Mouse (Mus musculus): Measurements from ENCODE around the gene Tead2. TPM values are rescaled to one million over a fixed set of nuclear protein-coding genes. Genes with fewer than 3 reads are reported as not detected.

Gene Tead2
- polyA plus RNA-seq, 1 experiment = 12.1 TPM

- DNase-seq (ENCODE audit: low read depth in 1 of 2, low spot score in 2 of 2) = no peak
Observed at GRCm38 (mm10) chr7:45262266-45262665, 46.7 kb downstream of the Tead2 start.

GRCm38 (mm10) chr7:45263006-45263607 lies 47.6 kb downstream of the Tead2 start:
- WGBS = 84% methylated on average over 7 of the region's 7 CpGs
- H3K4me1 ChIP-seq (ENCODE audit: control insufficient read depth, insufficient read depth, insufficient read length) = no peaks in the 10 kb centered on the region
- no peak for DNase-seq (ENCODE audit: low read depth in 1 of 2, low spot score in 2 of 2)
- no peaks in the 10 kb centered on the region for H3K36me3 ChIP-seq (ENCODE audit: control insufficient read depth, insufficient read depth, low read length)
- H3K27ac ChIP-seq (ENCODE audit: insufficient read depth, low read length) = no peak overlapping the region
- H3K4me3 ChIP-seq (ENCODE audit: extremely low read depth, insufficient read depth, insufficient read length) = no peak overlapping the region
- TF ChIP-seq CTCF (IDR thresholded peaks at IDR 0.05; ENCODE audit: extremely low read depth, insufficient read depth, insufficient read length, insufficient replicate concordance) (no peak), POLR2A (IDR thresholded peaks at IDR 0.05; ENCODE audit: low read depth, low read length) (no peak)
- H3K27me3 ChIP-seq (ENCODE audit: control insufficient read depth, insufficient read depth, low read length) = no peaks in the 10 kb centered on the region

More at GRCm38 (mm10) chr7:45262266-45262665, 46.7 kb downstream of the Tead2 start:
- H3K4me3 ChIP-seq (ENCODE audit: extremely low read depth, insufficient read depth, insufficient read length) = no peak overlapping the region
- TF ChIP-seq CTCF (IDR thresholded peaks at IDR 0.05; ENCODE audit: extremely low read depth, insufficient read depth, insufficient read length, insufficient replicate concordance) = no peak
- no peak for TF ChIP-seq POLR2A (IDR thresholded peaks at IDR 0.05; ENCODE audit: low read depth, low read length)
- H3K36me3 ChIP-seq (ENCODE audit: control insufficient read depth, insufficient read depth, low read length) = no peaks in the 10 kb centered on the region
- H3K4me1 ChIP-seq (ENCODE audit: control insufficient read depth, insufficient read depth, insufficient read length) = no peaks in the 10 kb centered on the region
- WGBS = 60% methylated on average over 7 of the region's 7 CpGs
- no peaks in the 10 kb centered on the region for H3K27me3 ChIP-seq (ENCODE audit: control insufficient read depth, insufficient read depth, low read length)
- H3K27ac ChIP-seq (ENCODE audit: insufficient read depth, low read length) = no peak overlapping the region

- WGBS = 81% methylated on average over 3 of the region's 3 CpGs
- Histone ChIP-seq H3K4me3 (ENCODE audit: extremely low read depth, insufficient read depth, insufficient read length) (no peak overlapping the region), H3K27me3 (ENCODE audit: control insufficient read depth, insufficient read depth, low read length) (no peaks in the 10 kb centered on the region), H3K4me1 (ENCODE audit: control insufficient read depth, insufficient read depth, insufficient read length) (no peaks in the 10 kb centered on the region), H3K36me3 (ENCODE audit: control insufficient read depth, insufficient read depth, low read length) (no peaks in the 10 kb centered on the region), H3K27ac (ENCODE audit: insufficient read depth, low read length) (no peak overlapping the region)
- TF ChIP-seq POLR2A (IDR thresholded peaks at IDR 0.05; ENCODE audit: low read depth, low read length) (no peak), CTCF (IDR thresholded peaks at IDR 0.05; ENCODE audit: extremely low read depth, insufficient read depth, insufficient read length, insufficient replicate concordance) (no peak)
- no peak for DNase-seq (ENCODE audit: low read depth in 1 of 2, low spot score in 2 of 2)
Observed at GRCm38 (mm10) chr7:45264348-45264747, 48.8 kb downstream of the Tead2 start.

- no peak overlapping the region for H3K4me3 ChIP-seq (ENCODE audit: extremely low read depth, insufficient read depth, insufficient read length)
- no peak for DNase-seq (ENCODE audit: low read depth in 1 of 2, low spot score in 2 of 2)
- no peaks in the 10 kb centered on the region for H3K36me3 ChIP-seq (ENCODE audit: control insufficient read depth, insufficient read depth, low read length)
- H3K4me1 ChIP-seq (ENCODE audit: control insufficient read depth, insufficient read depth, insufficient read length) = no peaks in the 10 kb centered on the region
- H3K27ac ChIP-seq (ENCODE audit: insufficient read depth, low read length) = no peak overlapping the region
- H3K27me3 ChIP-seq (ENCODE audit: control insufficient read depth, insufficient read depth, low read length) = no peaks in the 10 kb centered on the region
- TF ChIP-seq POLR2A (IDR thresholded peaks at IDR 0.05; ENCODE audit: low read depth, low read length) (no peak), CTCF (IDR thresholded peaks at IDR 0.05; ENCODE audit: extremely low read depth, insufficient read depth, insufficient read length, insufficient replicate concordance) (no peak)
- WGBS = 77% methylated on average over 1 of the region's 1 CpGs
Observed at GRCm38 (mm10) chr7:45265518-45265917, 50.0 kb downstream of the Tead2 start.

GRCm38 (mm10) chr7:45272786-45273412 lies 57.3 kb downstream of the Tead2 start:
- H3K27me3 ChIP-seq (ENCODE audit: control insufficient read depth, insufficient read depth, low read length) = no peaks in the 10 kb centered on the region
- H3K4me1 ChIP-seq (ENCODE audit: control insufficient read depth, insufficient read depth, insufficient read length) = peaks cover 8% of the 10 kb centered on the region
- 79% methylated on average over 10 of the region's 10 CpGs for WGBS
- no peak overlapping the region for H3K4me3 ChIP-seq (ENCODE audit: extremely low read depth, insufficient read depth, insufficient read length)
- DNase-seq (ENCODE audit: low read depth in 1 of 2, low spot score in 2 of 2) = no peak
- H3K27ac ChIP-seq (ENCODE audit: insufficient read depth, low read length) = no peak overlapping the region
- H3K36me3 ChIP-seq (ENCODE audit: control insufficient read depth, insufficient read depth, low read length) = no peaks in the 10 kb centered on the region
- TF ChIP-seq POLR2A (IDR thresholded peaks at IDR 0.05; ENCODE audit: low read depth, low read length) (no peak), CTCF (IDR thresholded peaks at IDR 0.05; ENCODE audit: extremely low read depth, insufficient read depth, insufficient read length, insufficient replicate concordance) (no peak)

GRCm38 (mm10) chr7:45273672-45274071 lies 58.1 kb downstream of the Tead2 start:
- Histone ChIP-seq H3K4me3 (ENCODE audit: extremely low read depth, insufficient read depth, insufficient read length) (no peak overlapping the region), H3K27me3 (ENCODE audit: control insufficient read depth, insufficient read depth, low read length) (no peaks in the 10 kb centered on the region), H3K4me1 (ENCODE audit: control insufficient read depth, insufficient read depth, insufficient read length) (peaks cover 8% of the 10 kb centered on the region), H3K27ac (ENCODE audit: insufficient read depth, low read length) (no peak overlapping the region), H3K36me3 (ENCODE audit: control insufficient read depth, insufficient read depth, low read length) (no peaks in the 10 kb centered on the region)
- 86% methylated on average over 8 of the region's 8 CpGs for WGBS
- TF ChIP-seq CTCF (IDR thresholded peaks at IDR 0.05; ENCODE audit: extremely low read depth, insufficient read depth, insufficient read length, insufficient replicate concordance) = no peak
- no peak for TF ChIP-seq POLR2A (IDR thresholded peaks at IDR 0.05; ENCODE audit: low read depth, low read length)
- DNase-seq (ENCODE audit: low read depth in 1 of 2, low spot score in 2 of 2) = no peak
